Comparison of ENCODE assay signal across 8 mouse cellular contexts in genomic region chr11:88046323-88046937, GRCm38 (mm10). TPM values are rescaled to one million over a fixed set of nuclear protein-coding genes. Genes with fewer than 3 reads are reported as not detected.
A peak's percentile ranks its signal among the peaks of the same experiment; 100 is the strongest.
DNase-seq lines count a peak whose midpoint lies in the region; ATAC-seq and TF ChIP-seq lines count a peak whose summit lies in the region.

No protein-coding gene starts in this region.

- TF ChIP-seq CTCF in gastrocnemius, adult 2 months (IDR thresholded peaks at IDR 0.05) = no peak
- TF ChIP-seq CTCF in E14TG2a.4 (conservative IDR thresholded peaks at IDR 0.05; ENCODE audit: low read length) = no peak
- 0 out of 2 replicates have a peak, but pooled peaks have one; percentile 1 for TF ChIP-seq CTCF in intestine, postnatal 0 days (IDR thresholded peaks at IDR 0.05; ENCODE audit: low read depth)

- H3K27ac ChIP-seq in gastrocnemius, adult 2 months = peak overlapping the region; percentile 99
- peak overlapping the region; percentile 100 for H3K27ac ChIP-seq in embryonic facial prominence, embryonic 12.5 days
- H3K27ac ChIP-seq in intestine, postnatal 0 days (ENCODE audit: low read depth, low read length) = no peak overlapping the region
- peak overlapping the region; percentile 99 for H3K27ac ChIP-seq in neural tube, embryonic 15.5 days (replicated peaks)

- ATAC-seq in embryonic facial prominence, embryonic 12.5 days (ENCODE audit: insufficient number of reproducible peaks, insufficient read depth, low FRiP score, low TSS enrichment) = no peak
- no peak for ATAC-seq in intestine, postnatal 0 days
- no peak for ATAC-seq in neural tube, embryonic 15.5 days (ENCODE audit: low FRiP score)

- no peaks in the 10 kb centered on the region for H3K9me3 ChIP-seq in E14TG2a.4 (ENCODE audit: low read length)
- H3K9me3 ChIP-seq in embryonic facial prominence, embryonic 12.5 days = no peaks in the 10 kb centered on the region
- no peaks in the 10 kb centered on the region for H3K9me3 ChIP-seq in intestine, postnatal 0 days (ENCODE audit: control insufficient read depth)
- no peaks in the 10 kb centered on the region for H3K9me3 ChIP-seq in neural tube, embryonic 15.5 days (replicated peaks)

- H3K36me3 ChIP-seq in E14TG2a.4 (ENCODE audit: insufficient read depth, low read length) = peaks cover 29% of the 10 kb centered on the region
- H3K36me3 ChIP-seq in embryonic facial prominence, embryonic 12.5 days = peaks cover 21% of the 10 kb centered on the region
- peaks cover 12% of the 10 kb centered on the region; the same call in 1 of the 2 replicates for H3K36me3 ChIP-seq in intestine, postnatal 0 days (ENCODE audit: control insufficient read depth, insufficient read depth)
- H3K36me3 ChIP-seq in neural tube, embryonic 15.5 days = peaks cover 9% of the 10 kb centered on the region

- peak overlapping the region; percentile 99 for H3K9ac ChIP-seq in embryonic facial prominence, embryonic 12.5 days
- H3K9ac ChIP-seq in intestine, postnatal 0 days (ENCODE audit: low read depth, low read length) = 0 out of 2 replicates have a peak overlapping the region, but pooled peaks have one; percentile 98
- H3K9ac ChIP-seq in neural tube, embryonic 15.5 days (replicated peaks) = peak overlapping the region; percentile 99

- no peaks in the 10 kb centered on the region for H3K27me3 ChIP-seq in E14TG2a.4 (ENCODE audit: insufficient read depth, low read length)
- no peaks in the 10 kb centered on the region for H3K27me3 ChIP-seq in embryonic facial prominence, embryonic 12.5 days
- no peaks in the 10 kb centered on the region for H3K27me3 ChIP-seq in intestine, postnatal 0 days (replicated peaks; ENCODE audit: control insufficient read depth, insufficient read depth, low read length)
- no peaks in the 10 kb centered on the region for H3K27me3 ChIP-seq in neural tube, embryonic 15.5 days (replicated peaks)

- peak overlapping the region; percentile 60 for H3K4me2 ChIP-seq in embryonic facial prominence, embryonic 12.5 days (replicated peaks)
- peak overlapping the region; percentile 69 for H3K4me2 ChIP-seq in intestine, postnatal 0 days (replicated peaks; ENCODE audit: low read depth)
- H3K4me2 ChIP-seq in neural tube, embryonic 15.5 days = peak overlapping the region; percentile 64

- 63% methylated on average over 17 of the region's 17 CpGs for WGBS in embryonic facial prominence, embryonic 12.5 days
- WGBS in intestine, postnatal 0 days = 50% methylated on average over 17 of the region's 17 CpGs
- 63% methylated on average over 17 of the region's 17 CpGs for WGBS in neural tube, embryonic 15.5 days

- peak overlapping the region; percentile 93 for H3K4me3 ChIP-seq in gastrocnemius, adult 2 months
- H3K4me3 ChIP-seq in E14TG2a.4 (replicated peaks; ENCODE audit: low read length) = peak overlapping the region; percentile 96
- H3K4me3 ChIP-seq in embryonic facial prominence, embryonic 12.5 days = peak overlapping the region; percentile 96
- peak overlapping the region; percentile 79 for H3K4me3 ChIP-seq in intestine, postnatal 0 days (ENCODE audit: low read depth, low read length)
- peak overlapping the region; percentile 72 for H3K4me3 ChIP-seq in neural tube, embryonic 15.5 days (replicated peaks)

- intact Hi-C loops in gastrocnemius, adult 2 months (cut with DNase I) = loop anchor here (10.0 kb wide), 1 partner anchor 622 kb away; no protein-coding TSS in a partner anchor
- intact Hi-C loops in gastrocnemius, postnatal 36 days (cut with DNase I) = loop anchor here (2.0 kb wide), 1 partner anchor 60 kb away; the partner anchor contains the start of gene Dynll2

- peaks cover 39% of the 10 kb centered on the region for H3K4me1 ChIP-seq in E14TG2a.4 (replicated peaks; ENCODE audit: low read depth, low read length)
- peaks cover 30% of the 10 kb centered on the region for H3K4me1 ChIP-seq in embryonic facial prominence, embryonic 12.5 days
- no peaks in the 10 kb centered on the region for H3K4me1 ChIP-seq in intestine, postnatal 0 days (replicated peaks; ENCODE audit: control insufficient read depth, insufficient read depth, low read length)
- peaks cover 32% of the 10 kb centered on the region for H3K4me1 ChIP-seq in neural tube, embryonic 15.5 days

- DNase-seq in gastrocnemius, adult 2 months = no peak
- no peak for DNase-seq in gastrocnemius, postnatal 36 days
- no peak for DNase-seq in ovary, postnatal 14 days (ENCODE audit: low spot score)
- no peak for DNase-seq in right cerebral cortex, adult 18-20 months

RNA-seq across cellular contexts. Expression of gene Srsf1, which starts 0.7 kb away (rescaled TPM):
- total RNA-seq in gastrocnemius, adult 2 months (2021) = 10 to 100 TPM; 67.5 to 85.8 TPM
- total RNA-seq in gastrocnemius, postnatal 36 days (2021) = 10 to 100 TPM; 54.4 to 60.2 TPM
- polyA plus RNA-seq in embryonic facial prominence, embryonic 12.5 days (2016; fragmentation: Nextera tagmentation; extraction: Ambion mirVana) = 477 and 513 TPM in 2 replicates
- 70.7 and 73.2 TPM in 2 replicates for polyA plus RNA-seq in intestine, postnatal 0 days (2015; fragmentation: Nextera tagmentation; extraction: Ambion mirVana)
- polyA plus RNA-seq in neural tube, embryonic 15.5 days (2015; fragmentation: Nextera tagmentation; extraction: Ambion mirVana) = 183 and 211 TPM in 2 replicates

RNA-seq across cellular contexts. Expression of gene Vezf1, which starts 21.6 kb away (rescaled TPM):
- total RNA-seq in gastrocnemius, adult 2 months (2021) = 10 to 100 TPM; 76.5 to 87.2 TPM
- total RNA-seq in gastrocnemius, postnatal 36 days (2021) = 10 to 100 TPM; 50.0 to 71.2 TPM
- 59.0 and 59.8 TPM in 2 replicates for polyA plus RNA-seq in embryonic facial prominence, embryonic 12.5 days (2016; fragmentation: Nextera tagmentation; extraction: Ambion mirVana)
- 16.8 and 18.7 TPM in 2 replicates for polyA plus RNA-seq in intestine, postnatal 0 days (2015; fragmentation: Nextera tagmentation; extraction: Ambion mirVana)
- 35.0 and 39.1 TPM in 2 replicates for polyA plus RNA-seq in neural tube, embryonic 15.5 days (2015; fragmentation: Nextera tagmentation; extraction: Ambion mirVana)

RNA-seq across cellular contexts. Expression of gene Cuedc1, which starts 51.4 kb away (rescaled TPM):
- 100 to 1,000 TPM; 101 to 127 TPM for total RNA-seq in gastrocnemius, adult 2 months (2021)
- total RNA-seq in gastrocnemius, postnatal 36 days (2021) = 10 to 100 TPM; 80.3 to 96.9 TPM
- 36.4 and 42.0 TPM in 2 replicates for polyA plus RNA-seq in embryonic facial prominence, embryonic 12.5 days (2016; fragmentation: Nextera tagmentation; extraction: Ambion mirVana)
- polyA plus RNA-seq in intestine, postnatal 0 days (2015; fragmentation: Nextera tagmentation; extraction: Ambion mirVana) = 7.1 and 10.1 TPM in 2 replicates
- 40.6 and 49.0 TPM in 2 replicates for polyA plus RNA-seq in neural tube, embryonic 15.5 days (2015; fragmentation: Nextera tagmentation; extraction: Ambion mirVana)

RNA-seq across cellular contexts. Expression of gene Dynll2, which starts 59.1 kb away (rescaled TPM):
- total RNA-seq in gastrocnemius, adult 2 months (2021) = 100 to 1,000 TPM; 193 to 205 TPM
- total RNA-seq in gastrocnemius, postnatal 36 days (2021) = 100 to 1,000 TPM; 157 to 161 TPM
- polyA plus RNA-seq in embryonic facial prominence, embryonic 12.5 days (2016; fragmentation: Nextera tagmentation; extraction: Ambion mirVana) = 25.5 and 28.2 TPM in 2 replicates
- 52.4 and 57.4 TPM in 2 replicates for polyA plus RNA-seq in intestine, postnatal 0 days (2015; fragmentation: Nextera tagmentation; extraction: Ambion mirVana)
- polyA plus RNA-seq in neural tube, embryonic 15.5 days (2015; fragmentation: Nextera tagmentation; extraction: Ambion mirVana) = 57.6 and 76.0 TPM in 2 replicates
